Mouse (Mus musculus) induced T-regulatory cell, adult 2 months (primary cell): ENCODE data around the gene Ptbp3.
A peak's percentile ranks its signal among the peaks of the same experiment; 100 is the strongest.

Experiments
- DNase-seq: peaks from one replicate; pipeline ENCODE4 v3.0.0-alpha.2; 2012; ENCODE audit warnings: low read depth

The Ptbp3 gene

DNA sequence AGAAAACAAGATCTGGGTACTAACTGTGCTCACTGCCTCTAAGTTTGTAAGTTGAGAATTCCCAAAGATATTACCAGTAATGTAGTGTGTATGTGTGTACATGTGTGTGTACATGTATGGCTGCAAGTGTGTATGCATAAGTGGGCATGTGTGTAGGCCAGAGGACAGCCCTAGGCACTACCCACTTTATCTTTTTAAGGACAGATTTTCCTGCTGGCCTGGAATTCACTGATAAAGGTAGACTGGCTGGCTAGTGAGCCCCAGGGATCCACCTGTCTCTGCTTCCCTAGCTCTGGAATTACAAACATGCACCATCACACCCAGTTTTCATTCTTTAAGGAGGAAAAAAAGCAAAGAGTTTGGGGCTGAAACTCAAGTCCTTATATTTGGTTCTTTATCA, 6.0 kb upstream of the Ptbp3 start:
- no peak for DNase-seq

- no peak for DNase-seq
Measured at GRCm38 (mm10) chr4:59553576-59553975, 4.4 kb upstream of the Ptbp3 start.

DNA sequence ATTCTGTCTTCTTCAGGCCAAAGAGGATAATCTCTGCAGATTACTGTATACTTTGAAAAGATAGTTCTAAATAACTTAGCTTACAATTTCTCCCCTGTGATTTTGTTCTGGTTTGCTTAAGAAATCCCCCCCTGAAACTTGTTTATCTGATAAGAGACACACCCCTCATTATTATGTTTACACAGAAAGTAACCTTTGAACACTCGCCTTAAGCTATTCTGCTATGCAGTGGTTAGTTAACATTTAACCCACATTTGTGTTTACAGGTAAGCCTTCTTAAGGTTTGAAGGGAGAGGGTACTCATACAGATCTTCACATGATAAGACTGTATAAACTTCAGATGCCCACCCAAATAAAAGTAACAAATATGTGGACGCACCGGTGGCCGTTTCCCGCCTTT, 3.7 kb upstream of the Ptbp3 start:
- DNase-seq, result no peak

DNA sequence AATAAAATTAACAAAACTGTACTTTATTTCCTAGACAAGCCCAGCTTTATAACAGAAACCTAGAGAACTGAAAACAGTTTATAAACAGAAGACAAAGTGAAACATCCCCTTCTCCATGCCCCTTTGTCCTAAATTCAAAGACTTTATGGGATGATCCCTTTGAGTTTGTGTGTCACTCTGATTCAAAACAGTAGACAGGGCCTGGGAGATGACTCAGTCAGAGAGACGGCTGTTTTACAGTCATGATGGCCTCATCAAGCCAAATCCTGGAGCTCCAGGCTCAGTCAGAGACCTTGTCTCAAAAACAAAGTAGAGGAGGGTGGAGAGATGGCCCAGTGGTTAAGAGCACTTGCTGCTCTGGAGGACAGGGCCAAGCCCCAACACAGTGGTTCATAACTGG, 2.7 kb upstream of the Ptbp3 start:
- no peak for DNase-seq

GRCm38 (mm10) chr4:59549977-59550560, 905 bp upstream of the Ptbp3 start:
- DNase-seq, result peak; percentile 43

DNA sequence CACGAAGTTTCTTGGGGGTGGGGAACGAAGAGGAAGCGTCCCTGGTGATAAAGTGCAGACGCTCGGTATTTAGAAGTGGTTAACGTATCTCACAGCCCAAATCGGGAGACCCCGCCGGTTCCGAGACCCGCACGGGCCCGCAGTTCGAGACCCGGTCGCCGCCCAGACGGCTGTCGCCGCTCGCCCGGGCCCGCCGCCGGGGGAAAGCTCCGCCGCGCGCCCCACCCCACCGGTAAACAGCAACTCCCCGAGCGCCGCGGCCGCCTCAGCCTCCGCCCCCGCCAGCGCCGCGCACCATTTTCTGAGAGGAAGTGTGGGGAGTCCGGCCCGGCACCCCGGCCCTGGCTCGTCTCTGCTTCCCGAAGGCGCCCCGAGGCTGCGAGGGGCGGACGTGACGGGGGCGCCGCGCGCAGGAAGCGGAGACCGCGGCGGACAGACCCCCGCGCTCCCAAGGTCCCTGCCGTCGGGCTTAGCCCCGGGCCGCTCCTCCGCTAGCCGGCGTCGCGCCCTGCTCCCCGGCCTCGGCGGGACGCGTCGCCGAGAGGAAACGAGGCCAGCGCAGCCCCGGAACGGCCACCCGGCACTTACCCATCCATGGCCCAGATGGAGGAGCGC, 497 bp downstream of the Ptbp3 start:
- peak; percentile 90 for DNase-seq

GRCm38 (mm10) chr4:59548011-59548559, 1.1 kb downstream of the Ptbp3 start:
- peak; percentile 53 for DNase-seq

- DNase-seq, result peak; percentile 66
Measured at GRCm38 (mm10) chr4:59547136-59547889, 1.9 kb downstream of the Ptbp3 start.

DNA sequence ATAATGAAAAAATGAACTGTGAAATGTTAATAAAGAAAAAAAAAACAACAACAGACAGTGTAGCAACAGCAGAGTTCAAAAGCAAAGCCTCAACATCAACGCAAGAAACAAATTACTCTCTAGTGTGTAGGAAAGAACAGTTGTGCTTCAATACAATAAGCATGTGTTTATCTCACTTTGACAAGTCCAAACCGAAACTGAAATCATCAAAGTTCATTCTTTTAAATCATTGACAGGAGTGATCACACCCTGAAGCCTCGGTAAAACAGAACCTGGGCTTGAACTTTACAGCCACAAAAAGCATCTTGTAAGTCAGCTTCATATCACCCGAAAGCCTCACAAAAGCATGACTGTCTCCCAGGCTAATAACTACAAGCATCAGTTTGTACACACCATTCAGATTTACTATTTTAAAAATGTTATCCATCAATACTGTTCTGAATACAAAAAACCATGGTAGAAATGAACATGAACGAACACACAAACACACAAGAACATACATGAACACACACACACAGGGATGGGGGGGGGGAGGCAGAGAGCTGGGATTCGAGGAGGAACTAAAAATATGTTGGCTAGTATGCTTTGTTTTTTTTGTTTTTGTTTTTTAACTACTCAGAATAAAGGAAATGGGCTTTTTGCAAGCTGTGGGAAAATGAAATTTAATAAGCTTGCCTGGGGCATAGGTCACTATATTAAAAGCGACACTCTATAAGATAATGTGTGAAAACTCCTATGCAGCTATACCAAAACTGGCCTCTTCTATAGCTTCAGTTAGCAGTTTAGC, 2.7 kb downstream of the Ptbp3 start:
- DNase-seq, result peak; percentile 80

DNA sequence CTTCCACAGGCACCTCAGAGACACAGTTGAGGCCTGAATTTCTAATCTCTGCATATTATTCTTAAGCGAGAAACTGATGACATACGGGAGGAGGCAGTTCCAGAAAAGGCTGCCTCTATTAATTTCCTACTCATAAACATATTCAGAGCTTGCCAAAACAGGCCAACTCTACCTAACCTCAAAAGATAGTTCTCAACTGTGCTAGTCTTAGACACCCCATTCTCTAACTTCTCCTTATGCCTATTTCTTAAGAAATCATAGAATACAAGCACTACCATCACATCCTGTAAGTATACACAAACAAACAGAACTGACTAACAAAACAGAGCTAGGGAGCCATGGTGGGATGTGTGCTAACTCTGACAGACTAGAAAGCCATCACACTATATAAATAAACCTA, 4.5 kb downstream of the Ptbp3 start:
- peak; percentile 34 for DNase-seq

DNA sequence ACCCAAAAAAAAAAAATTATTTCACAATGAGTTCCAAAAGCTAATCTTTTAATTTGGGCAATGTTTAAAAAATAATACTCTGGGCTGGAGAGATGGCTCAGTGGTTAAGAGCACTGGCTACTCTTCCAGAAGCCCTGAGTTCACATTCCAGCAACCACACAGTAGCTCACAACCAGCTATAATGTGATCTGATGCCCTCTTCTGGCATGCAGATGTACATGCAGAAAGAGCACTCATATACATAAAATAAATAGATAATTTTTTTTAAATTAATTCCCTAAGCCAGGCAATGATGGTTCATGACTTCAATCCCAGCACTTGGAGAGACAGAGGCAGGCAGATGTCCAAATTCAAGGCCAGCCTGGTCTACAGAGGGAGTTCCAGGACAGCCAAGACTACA, 6.2 kb downstream of the Ptbp3 start:
- no peak for DNase-seq

GRCm38 (mm10) chr4:59536281-59536680, 12.9 kb downstream of the Ptbp3 start:
- no peak for DNase-seq

- no peak for DNase-seq
Measured at GRCm38 (mm10) chr4:59535624-59536023, 13.5 kb downstream of the Ptbp3 start.

GRCm38 (mm10) chr4:59533268-59533667, 15.9 kb downstream of the Ptbp3 start:
- no peak for DNase-seq

GRCm38 (mm10) chr4:59531172-59531571, 18.0 kb downstream of the Ptbp3 start:
- DNase-seq, result peak; percentile 28

DNA sequence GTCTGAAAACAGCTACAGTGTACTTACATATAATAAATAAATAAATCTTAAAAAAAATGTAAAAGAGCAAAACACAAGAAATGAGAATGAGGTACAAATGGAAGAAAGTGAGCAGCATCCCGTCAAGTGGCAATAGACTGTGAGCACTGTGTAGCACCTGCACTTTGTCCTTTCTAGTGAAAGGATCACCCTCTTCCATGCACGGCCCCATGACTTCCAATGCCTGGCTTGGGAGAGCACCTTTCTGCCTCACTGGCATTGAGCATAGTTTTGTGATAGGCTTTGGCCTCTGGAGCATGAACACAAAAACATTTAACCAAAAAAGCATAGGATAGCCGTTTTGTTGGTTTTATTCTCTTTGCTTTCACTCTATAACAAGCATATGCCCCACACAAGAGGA, 21.7 kb downstream of the Ptbp3 start:
- no peak for DNase-seq

DNA sequence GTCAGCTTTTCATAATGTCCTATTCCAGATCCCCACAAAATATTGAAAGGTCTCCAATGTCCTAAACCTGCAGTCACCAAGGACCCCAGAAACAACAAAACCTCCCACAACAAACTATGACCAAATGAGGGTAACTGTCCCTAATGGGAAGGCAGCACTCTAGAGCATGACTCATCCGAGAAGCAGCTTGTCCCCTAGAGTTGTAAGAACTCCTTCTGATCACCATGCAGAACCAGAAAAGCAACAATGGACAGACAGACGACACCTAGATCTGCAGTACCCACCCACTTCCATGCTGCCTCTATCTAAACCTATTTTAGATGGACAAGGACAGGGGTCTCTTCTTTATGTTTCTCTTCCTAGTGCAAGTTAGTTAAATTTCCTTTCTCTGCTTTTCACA, 22.4 kb downstream of the Ptbp3 start:
- no peak for DNase-seq

- DNase-seq, result no peak
Measured at GRCm38 (mm10) chr4:59524875-59525274, 24.3 kb downstream of the Ptbp3 start.

DNA sequence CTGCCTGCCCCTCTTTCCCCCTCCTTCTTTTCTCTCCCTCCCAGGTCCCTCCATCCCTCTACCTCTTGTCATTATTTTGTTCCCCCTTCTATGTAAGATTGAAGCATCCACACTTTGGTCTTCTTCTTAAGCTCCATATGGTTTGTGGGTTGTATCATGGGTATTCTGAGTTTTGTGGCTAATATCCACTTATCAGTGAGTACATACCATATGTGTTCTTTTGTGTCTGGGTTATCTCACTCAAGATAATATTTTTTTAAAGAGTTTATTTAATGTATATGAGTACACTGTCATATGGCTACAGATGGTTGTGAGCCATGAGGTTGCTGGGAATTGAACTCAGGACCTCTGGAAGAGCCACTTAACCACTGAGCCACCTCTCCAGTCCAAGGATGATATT, 38.8 kb downstream of the Ptbp3 start:
- no peak for DNase-seq

DNA sequence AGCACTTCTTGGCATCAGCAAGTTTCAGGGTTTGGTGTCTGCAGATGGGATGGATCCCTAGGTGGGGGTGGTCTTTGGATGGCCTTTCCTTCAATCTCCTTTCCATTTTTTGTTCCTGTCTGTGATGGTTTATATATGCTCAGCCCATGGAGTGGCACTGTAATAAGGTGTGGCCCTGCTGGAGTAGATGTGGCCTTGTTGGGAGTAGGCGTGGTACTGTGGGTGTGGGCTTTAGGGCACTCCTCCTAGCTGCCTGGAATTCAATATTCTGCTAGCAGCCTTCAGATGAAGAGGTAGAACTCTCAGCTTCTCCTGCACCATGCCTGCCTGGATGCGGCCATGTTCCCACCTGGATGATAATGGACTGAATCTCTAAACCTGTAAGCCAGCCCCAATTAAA, 39.6 kb downstream of the Ptbp3 start:
- no peak for DNase-seq

DNA sequence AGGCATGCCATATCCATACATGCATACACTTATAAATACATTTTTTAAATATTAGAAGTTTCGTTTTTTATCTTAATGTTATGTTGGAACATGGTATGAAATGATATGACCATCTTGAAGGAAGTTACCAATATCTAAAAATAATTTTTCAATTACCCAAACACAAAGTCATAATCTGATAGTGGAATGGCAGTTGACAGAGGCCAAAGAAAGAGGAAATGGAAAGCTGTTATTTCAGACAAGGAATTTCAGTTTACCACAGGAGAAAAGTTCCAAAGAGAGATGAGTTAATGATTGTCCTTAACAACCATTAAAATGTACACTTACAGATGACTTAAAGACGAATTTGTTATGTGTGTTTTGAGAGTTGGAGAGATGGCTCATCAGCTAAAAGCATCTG, 41.4 kb downstream of the Ptbp3 start:
- DNase-seq, result no peak

DNA sequence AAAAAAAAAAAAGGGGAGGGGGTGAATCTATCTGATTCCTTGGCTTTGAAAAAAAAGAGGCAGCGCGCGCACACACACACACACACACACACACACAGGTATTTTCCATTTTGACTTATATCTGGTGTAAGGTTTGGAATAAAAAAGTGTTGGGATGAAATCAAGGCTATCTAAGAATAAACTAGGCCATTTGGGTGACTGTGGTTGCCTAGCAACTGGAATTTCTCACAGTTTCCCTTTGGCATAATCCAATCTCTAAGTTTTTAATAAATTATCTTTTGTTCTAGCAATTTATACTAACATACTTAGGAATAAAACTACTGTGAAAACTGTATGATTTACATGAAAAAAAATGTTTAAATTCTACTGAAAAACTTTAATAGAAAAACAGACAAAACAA, 42.5 kb downstream of the Ptbp3 start:
- no peak for DNase-seq
